Mouse (Mus musculus) heart, postnatal 36 days (tissue): ENCODE measurements at regions not wholly inside any gene's neighbourhood (a gene's known extent, or its start where the extent isn't known, plus 50 kb on each side); places are given as distances from the start of the nearest gene placed in this dataset.
A peak's percentile ranks its signal among the peaks of the same experiment; 100 is the strongest.

Experiments
- DNase-seq, 2 experiments: peaks; one replicate each; pipeline ENCODE4 v3.0.0; 2021 to 2022
- intact Hi-C: fragments of 180-260 bp; cut with DNase I; formaldehyde crosslinking; loops from one replicate; pipeline ENCODE4 v1.15.1; 2025

- intact Hi-C loops, result no loop called here
- no peak for DNase-seq
These were observed 60.4 kb downstream of the Pou3f3 start for GRCm38 (mm10) chr1:42755958-42756357.

- intact Hi-C loops, result no loop called here
- no peak for DNase-seq
These were observed 60.9 kb downstream of the Pou3f3 start for GRCm38 (mm10) chr1:42756497-42756896.

- intact Hi-C loops, result no loop called here
- peak; percentile 2 to 17 for DNase-seq
These were observed 67.9 kb downstream of the Pou3f3 start for GRCm38 (mm10) chr1:42763447-42763846.

- intact Hi-C loops, result no loop called here
- no peak for DNase-seq
These were observed 68.5 kb downstream of the Pou3f3 start for GRCm38 (mm10) chr1:42764048-42764447.

GRCm38 (mm10) chr1:42770085-42770484 is 74.5 kb downstream of the Pou3f3 start:
- no peak for DNase-seq
- intact Hi-C loops, result no loop called here

GRCm38 (mm10) chr1:42772000-42772399 is 76.4 kb downstream of the Pou3f3 start:
- no peak for DNase-seq
- intact Hi-C loops, result no loop called here

- DNase-seq, result no peak
- intact Hi-C loops, result no loop called here
These were observed 77.1 kb upstream of the Mrps9 start for GRCm38 (mm10) chr1:42773851-42774464.

- DNase-seq, result no peak
- intact Hi-C loops, result no loop called here
These were observed 75.8 kb upstream of the Mrps9 start for GRCm38 (mm10) chr1:42774971-42775892.

- no peak for DNase-seq
- intact Hi-C loops, result no loop called here
These were observed 75.1 kb upstream of the Mrps9 start for GRCm38 (mm10) chr1:42775893-42776287.

GRCm38 (mm10) chr1:42777416-42777815 is 73.6 kb upstream of the Mrps9 start:
- intact Hi-C loops, result no loop called here
- DNase-seq, result no peak

- intact Hi-C loops, result no loop called here
- peak in 1 of 2 experiments; percentile 5 for DNase-seq
These were observed 71.3 kb upstream of the Mrps9 start for GRCm38 (mm10) chr1:42779761-42780160.

GRCm38 (mm10) chr1:42780266-42780665 is 70.8 kb upstream of the Mrps9 start:
- DNase-seq, result no peak
- intact Hi-C loops, result no loop called here

GRCm38 (mm10) chr1:42781533-42781932 is 69.5 kb upstream of the Mrps9 start:
- intact Hi-C loops, result no loop called here
- no peak for DNase-seq

GRCm38 (mm10) chr1:42783072-42783672 is 67.9 kb upstream of the Mrps9 start:
- intact Hi-C loops, result no loop called here
- DNase-seq, result no peak

- intact Hi-C loops, result no loop called here
- no peak for DNase-seq
These were observed 63.8 kb upstream of the Mrps9 start for GRCm38 (mm10) chr1:42787240-42787639.

GRCm38 (mm10) chr1:42788413-42788812 is 62.6 kb upstream of the Mrps9 start:
- no peak for DNase-seq
- intact Hi-C loops, result no loop called here
